Mouse (Mus musculus) kidney, adult 2 months (tissue): ENCODE data around the gene Snx18.

Experiments
- CTCF ChIP-seq: fragments of 200-500 bp; conservative IDR thresholded peaks from 2 replicates; pipeline ENCODE4 v1.5.1; 2011; ENCODE audit warnings: low read depth, mild to moderate bottlenecking, control low read depth, low read length, moderate library complexity, mixed read lengths; ENCODE audit not compliant: insufficient read depth, insufficient read length
- POLR2A ChIP-seq: fragments of 200-500 bp; IDR thresholded peaks from one replicate; pipeline ENCODE4 v1.6.1; 2011; ENCODE audit warnings: low read depth, low read length, control low read depth

- no peak for TF ChIP-seq CTCF
- TF ChIP-seq POLR2A, result no peak
Observed at GRCm38 (mm10) chr13:113585606-113586005, 32.8 kb downstream of the Snx18 start.
